Mouse (Mus musculus): Measurements from ENCODE around the gene Slc35e4.

Slc35e4 gene

DNA sequence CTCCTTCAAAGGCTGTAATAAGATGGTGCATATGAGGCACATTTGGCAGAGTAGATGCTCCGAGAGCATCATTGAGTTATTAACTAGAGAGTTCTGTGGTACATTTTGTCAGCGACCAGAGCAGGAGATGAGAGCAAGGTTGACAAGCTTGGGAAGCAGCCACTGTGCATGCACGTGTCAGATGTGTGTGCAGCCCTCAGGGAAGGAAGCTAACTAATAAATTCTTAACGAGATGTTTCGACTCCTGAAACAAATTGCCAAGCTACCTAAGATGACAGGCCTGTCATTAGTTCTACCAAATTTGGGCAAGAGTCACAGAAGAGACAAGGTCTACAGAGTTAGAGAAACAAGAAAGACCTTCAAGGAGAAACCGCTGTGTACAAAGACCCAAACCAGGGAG lies 50.1 kb downstream of the Slc35e4 start:
- no peak for DNase-seq (ENCODE audit: low spot score in 2 of 2)

- DNase-seq (ENCODE audit: low spot score in 2 of 2), result peak; percentile 54 to 71
Measured at GRCm38 (mm10) chr11:3863454-3864112, 50.9 kb downstream of the Slc35e4 start, which contains the start of gene Osbp2. Gene Osbp2, minus strand, starts transcription at chr11:3863903.

- DNase-seq (ENCODE audit: low spot score in 2 of 2), result no peak
Measured at GRCm38 (mm10) chr11:3862661-3863453, 51.6 kb downstream of the Slc35e4 start.

GRCm38 (mm10) chr11:3860361-3860760 lies 54.1 kb downstream of the Slc35e4 start:
- no peak for DNase-seq (ENCODE audit: low spot score in 2 of 2)

DNA sequence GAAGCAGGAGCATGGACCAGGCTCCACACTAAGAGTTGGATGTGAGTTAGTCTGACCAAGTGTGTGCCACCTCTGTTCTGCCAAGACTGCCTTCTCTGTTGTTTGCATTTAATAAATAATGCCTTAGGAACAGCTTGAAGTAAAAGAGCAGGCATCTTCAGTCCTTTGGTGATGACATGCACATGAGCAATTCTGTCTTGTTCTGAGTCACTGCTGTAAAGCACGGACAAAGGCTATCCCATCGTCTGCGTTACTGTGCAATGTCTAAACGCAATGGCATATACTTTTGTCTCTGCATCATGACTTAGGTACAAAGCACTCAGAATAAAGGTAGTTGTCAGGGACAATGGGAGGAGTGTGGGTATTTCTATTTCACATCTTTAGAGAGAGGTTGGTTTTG lies 54.7 kb downstream of the Slc35e4 start:
- no peak for DNase-seq (ENCODE audit: low spot score in 2 of 2)

DNA sequence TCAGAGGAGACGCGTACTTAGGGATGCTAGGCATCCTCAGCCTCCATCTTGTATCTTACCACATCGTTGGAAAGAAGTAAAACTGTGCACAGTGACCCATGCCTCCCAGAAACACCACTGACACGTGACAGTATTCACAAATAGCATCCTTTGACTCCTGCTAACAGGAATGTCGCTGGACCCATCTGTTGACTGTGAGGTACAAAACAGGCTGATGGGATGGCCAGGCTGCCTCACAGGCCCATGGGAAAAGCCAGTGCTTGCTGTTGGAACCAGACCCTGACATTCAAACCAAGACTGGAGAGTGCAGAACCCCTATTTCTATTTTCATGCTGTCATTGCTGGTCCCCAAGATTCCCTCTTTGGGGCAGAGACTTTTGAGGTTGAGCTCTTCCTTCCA lies 56.6 kb downstream of the Slc35e4 start:
- no peak for DNase-seq (ENCODE audit: low spot score in 2 of 2)

Data from urinary bladder, postnatal 4 days (tissue).